Mouse (Mus musculus) layer of hippocampus, adult 9-10 months (tissue): ENCODE results near the gene Akap7.
A peak's percentile ranks its signal among the peaks of the same experiment; 100 is the strongest.
"Not testable (repeated sequence)": the region's sequence is repeated elsewhere in the genome, so short reads cannot be mapped to it uniquely, and the experiment has no call there.

Experiments used
- DNase-seq: peaks from one replicate; pipeline ENCODE4 v3.0.0; 2022; ENCODE audit warnings: low spot score

Akap7 gene

DNA sequence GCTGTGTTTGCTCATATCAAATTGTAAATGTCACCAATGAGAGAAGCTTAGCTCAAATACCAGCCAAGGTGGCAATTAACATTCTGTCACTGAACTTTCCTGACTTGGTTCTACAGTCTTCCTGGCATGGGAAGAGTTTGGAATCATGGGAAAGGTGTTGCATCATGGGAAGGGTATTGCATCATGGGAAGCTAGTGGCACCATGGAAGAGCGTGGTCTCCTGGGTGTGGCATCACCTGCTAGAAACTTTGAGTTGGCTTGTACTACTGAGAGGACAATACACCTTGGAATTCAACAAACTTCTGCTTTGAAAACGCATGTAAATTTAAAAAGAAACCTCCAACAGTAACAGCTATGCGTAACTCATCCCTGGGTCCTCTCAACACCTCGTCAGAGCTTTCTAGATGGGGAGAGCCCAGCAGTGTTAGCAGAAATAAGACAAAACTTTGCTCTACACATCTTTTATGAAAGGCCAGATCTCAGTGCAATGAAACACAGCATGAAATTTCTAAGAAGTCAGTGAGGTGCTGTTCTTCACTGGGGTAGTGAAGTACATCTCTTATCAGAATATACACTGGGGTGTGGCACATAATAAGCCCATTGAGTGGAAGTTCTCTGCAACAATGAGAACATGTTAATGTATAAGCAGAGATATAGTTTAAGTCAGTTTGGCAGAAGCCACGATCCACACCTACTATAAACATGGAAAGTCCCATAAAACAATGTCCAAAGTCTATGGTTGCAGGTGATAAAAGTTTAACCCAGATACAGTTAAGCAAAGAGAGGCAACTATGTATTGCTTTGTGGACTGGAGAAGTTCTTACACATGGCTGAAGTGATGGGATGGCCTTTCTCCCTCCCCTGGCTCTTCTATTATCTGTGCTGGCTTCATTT, 115.2 kb downstream of the Akap7 start:
- DNase-seq: no peak

DNA sequence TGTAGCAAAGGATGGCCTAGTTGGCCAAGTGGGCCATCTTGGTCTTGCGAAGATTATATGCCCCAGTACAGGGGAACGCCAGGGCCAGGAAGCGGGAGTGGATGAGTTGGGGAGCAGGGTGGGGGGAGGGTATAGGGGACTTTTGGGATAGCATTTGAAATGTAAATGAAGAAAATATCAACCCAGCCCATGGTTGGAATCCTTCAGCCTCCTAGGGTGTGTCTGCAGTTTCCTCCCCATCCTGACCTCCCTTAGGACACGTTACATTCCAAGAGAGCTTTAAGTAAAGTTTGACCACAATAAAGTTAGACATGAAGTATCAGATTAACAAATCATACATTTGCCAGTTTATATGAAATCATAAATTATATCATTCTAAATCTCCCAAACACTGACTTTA, 116.5 kb downstream of the Akap7 start:
- no peak for DNase-seq

DNA sequence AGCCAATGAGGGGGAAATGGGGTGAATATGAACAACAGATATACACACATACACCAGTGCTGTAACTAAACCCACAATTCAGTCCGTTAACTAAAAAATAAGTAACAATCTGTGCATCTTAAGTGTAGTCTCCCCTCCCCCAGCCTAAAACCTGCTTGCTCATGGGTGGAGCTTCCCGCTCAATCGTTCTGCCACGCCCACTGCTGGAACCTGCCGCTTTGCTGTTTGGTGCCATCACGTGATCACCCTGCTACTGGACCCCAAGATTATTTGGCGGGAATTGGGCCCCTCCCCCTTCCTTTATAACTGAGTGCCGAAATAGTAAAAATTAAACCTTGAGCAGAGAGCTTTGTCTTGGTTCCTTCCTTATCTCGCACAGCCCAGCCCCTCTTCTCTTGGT, 121.4 kb downstream of the Akap7 start:
- DNase-seq: not testable (repeated sequence)

DNA sequence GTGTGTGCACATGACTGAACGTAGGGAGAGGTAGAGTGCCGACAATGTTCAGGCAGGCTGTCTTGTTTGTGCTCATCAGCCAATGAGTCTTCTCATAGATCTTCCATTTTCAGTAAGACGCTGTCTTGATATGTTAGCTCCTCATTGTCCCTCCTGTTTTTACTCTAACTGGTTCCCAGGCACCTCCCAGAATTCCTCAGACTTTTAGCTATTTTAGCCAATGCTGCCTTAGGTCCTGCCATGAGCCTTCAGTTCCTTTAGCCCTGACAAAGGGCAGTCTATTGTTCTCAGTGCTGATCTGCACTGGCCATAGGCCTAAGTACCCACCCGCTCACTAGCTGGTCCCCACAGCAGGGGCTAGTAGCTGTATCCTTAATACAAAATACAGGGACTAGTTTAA, 122.0 kb downstream of the Akap7 start:
- no peak for DNase-seq

DNA sequence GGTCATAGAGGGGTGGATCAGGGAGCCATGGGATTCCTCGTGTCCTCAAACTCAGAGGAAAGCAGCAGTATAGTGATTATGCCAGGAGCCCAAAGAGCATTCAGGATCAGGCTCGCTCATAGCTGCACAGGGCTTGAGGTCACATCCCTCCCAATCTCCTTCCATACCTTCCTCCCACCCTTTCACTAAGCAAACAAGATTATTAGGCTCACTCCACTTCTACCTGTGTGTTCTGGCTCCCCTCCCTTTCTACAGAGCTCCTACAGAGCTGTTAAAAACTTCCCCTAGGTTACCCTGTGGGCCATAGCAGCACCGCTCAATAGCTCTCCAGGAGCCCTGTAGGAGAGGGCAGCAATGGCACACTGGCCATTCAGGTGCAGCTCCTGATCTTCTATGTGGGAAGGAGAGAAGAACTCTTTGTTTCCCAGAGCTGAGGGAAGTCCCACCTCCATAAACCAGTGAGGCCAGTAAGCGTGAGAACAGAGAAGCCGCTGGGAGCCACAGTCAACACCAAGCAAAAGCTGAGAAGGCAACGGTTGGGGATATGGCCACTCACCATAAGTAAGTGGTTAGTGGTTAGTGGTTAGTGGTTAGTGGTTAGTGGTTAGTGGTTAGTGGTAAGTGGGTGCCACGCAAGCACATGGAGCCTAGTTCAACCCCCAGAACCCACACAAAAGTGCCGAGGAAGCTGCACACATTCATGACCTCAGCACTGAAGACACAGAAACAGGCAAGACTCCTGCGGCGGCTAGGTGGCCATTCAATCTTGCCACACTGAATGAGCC, 122.7 kb downstream of the Akap7 start:
- DNase-seq: no peak

DNA sequence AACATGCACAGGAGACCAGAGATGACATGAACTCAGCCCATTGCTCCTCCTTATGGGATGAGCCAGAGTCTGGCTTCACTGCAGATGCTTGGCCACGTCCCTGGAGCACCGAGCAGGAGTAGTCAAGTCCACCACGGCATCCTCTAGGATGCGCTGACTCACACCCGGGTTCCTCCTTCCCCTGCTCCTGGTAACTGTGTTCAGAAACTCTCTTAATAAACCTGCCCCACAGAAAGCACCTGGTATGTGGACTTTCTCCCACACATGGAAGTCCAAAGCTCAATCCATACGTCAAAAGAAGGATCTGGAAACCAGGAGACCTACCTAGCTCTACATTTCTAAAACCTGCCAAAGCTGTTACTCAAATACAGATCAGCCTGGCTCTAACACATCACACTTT, 124.4 kb downstream of the Akap7 start:
- no peak for DNase-seq

DNA sequence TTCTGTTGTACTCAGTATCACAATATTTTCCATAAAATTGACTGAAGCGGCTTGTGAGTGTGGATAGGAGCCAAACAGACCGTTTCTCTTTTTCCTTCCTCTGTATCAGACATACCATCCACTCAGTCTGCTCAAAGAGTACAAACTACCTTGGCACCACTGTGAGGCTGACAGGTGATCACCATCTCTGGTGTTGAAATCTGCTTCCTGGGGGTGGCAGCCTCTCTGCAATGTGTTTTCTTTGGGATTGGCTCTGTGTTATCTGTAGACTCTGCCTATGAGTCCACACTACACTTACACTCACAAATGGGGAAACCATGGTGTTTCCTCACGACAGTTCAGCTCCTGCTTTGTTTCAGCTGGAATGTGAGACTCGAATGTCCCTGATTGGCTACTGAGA, 128.6 kb downstream of the Akap7 start:
- DNase-seq: no peak

DNA sequence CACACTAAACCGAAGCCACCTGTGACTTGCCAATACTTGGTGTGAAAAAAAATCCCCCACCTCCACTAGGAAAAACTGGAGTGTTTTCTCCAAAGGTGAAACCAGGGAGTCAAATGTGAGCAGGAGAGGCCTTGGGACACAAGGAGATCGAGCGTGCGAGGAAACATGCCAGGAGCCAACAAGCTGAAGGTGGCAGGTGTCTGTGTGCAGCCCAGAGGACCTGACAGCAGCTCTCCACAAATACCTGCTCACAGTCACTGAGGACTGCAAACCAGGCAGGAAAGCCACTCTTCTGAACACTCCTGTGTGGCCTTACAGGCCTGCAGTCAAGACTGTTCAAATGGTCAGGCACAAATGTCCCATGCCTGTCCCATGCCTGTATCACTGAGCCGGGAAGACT, 130.4 kb downstream of the Akap7 start:
- DNase-seq: no peak

DNA sequence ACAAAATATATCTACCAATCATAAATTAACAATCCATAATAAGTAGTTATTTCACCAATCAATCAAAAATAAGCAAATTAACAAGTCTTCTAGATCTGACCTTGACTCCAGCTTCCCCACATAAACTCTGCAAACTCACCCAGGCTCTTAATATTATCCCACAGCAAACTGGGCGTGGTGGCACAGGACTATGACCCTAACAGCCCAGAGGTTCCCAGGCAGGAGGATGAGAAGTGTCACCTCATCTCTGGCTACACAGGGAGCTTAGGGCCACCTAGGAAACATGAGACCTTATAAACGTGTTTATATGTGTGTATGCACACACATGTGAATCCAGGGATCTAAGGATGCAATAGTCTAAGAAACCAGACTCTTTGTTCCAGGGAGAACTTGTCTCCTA, 132.8 kb downstream of the Akap7 start:
- no peak for DNase-seq

DNA sequence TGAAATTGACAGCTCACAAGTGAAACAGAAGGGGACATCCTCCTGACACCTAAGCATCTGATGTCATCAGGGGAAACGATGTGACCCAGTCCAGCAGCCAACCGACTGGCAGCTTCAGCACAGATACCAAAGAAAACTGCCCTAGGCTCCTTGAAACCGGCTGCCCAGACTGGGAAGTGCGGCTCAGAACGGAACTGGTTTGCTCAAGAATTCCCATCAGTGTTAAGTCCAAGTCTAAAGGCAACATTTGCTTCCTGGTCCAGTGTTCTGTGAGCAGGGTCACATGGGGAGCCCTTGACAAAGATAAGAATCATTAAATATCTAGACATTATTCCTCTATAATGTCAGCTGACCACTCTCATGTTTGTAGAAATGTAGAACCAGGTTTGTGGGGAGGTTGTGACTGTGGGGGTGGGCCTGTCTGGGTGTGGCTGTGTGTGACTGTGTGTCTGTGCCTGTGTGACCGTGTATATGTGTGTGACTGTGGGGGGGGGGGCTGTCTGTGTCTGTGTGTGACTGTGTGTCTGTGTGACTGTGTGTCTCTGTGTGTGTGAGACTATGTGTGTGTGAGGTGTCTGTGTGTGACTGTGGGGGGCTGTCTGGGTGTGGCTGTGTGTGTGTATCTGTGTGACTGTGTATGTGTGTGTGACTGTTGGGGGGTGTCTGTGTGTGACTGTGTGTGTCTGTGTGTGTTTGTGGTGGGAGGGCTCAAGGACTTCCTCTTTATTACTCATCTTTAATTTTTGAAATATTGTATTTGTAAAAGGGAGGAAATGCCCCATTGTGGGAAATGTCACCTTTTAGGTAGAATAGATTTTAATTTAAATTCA, 140.1 kb downstream of the Akap7 start:
- no peak for DNase-seq

DNA sequence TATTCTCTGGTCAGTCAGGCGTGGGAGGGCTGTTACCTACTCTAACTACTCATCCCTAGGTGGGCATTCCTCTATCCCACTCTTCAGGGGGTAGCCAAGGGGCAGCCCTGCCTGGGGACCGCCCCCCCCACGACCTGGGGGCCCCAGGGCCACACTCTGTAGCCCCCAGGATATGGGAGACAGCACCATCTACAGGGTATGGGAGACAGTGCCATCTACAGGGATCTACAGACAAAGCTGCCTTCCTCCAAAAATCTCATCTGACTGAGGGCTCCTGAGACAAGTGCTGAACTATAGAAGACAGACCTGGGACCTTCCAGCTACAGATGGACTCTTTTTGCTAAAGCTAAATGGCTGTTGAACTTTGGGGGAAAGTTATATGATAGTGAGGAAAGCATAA, 144.2 kb downstream of the Akap7 start:
- not testable (repeated sequence) for DNase-seq

DNA sequence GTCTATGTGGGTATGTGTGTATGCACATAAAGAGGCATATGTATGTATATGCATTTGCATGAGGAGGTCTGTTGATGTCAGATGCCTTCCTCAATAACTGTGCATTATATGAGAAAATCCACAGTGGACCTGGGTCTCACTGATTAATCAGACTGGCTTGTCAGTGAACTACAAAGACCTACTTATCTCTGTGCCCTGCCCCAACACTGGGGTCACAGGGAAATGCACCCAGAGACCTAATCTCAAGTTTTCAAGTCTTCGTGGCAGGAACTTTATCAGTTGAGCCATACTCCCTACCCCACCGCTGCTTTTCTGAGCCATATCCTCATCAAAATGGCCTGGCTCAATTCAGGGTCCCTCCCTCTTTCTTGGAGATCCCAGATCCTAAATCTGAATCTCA, 146.0 kb downstream of the Akap7 start:
- DNase-seq: no peak

DNA sequence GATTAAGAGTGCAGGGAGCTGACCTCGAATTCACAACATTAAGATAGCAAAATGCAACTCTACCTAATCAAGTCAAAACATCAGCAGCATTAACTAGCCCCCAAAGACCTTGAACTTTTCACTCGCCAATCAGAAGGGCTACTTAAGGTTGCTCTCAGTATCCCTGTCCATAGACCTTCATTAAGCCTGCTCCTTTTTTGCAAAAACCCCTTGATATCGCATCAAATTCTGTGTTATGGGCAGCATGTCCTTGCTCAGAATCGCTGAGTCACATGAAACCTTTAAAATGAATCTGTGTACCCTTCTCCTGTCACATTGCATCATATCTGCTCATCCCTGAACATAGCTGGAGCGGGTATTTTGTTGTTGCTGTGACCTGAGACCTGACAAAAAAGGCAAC, 149.0 kb downstream of the Akap7 start:
- no peak for DNase-seq

DNA sequence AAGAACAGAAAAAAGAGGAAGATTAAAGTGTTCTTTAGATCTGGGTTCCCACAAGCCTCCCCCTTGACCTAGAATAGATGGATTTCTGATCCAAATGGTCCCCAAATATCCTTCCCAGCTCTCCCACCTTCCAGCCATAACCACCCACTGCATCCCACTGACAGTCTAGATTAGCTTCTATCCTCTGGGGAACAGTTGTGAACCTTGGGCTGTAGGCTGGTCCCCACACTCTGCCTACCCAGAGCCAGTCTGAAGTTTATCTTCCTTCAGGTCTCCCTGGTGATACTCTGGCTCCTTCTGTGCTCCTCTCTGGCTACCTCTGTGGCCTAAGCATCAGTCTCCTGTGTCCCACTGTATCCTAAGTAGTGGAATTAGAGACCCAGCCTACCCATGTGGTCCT, 150.3 kb downstream of the Akap7 start:
- DNase-seq: no peak

DNA sequence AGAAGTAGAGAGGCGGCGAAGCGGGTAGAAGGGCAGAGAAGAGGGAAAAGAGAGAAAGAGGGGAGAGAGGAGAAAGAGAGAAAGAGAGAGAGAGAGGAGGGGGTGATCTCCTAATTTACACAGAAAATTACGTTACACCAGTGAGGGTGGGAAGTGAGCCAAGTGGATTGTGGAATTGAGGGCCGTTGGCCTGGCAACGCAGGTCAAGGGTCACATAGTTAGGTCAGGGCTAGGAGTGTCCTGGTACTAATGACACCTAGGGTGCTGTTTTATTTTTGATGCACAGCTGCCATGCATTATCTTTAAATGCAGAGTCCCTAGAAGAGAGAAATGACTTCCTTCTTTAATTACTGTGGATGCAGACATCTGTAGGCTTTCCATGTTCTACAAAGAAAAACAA, 153.4 kb downstream of the Akap7 start:
- no peak for DNase-seq

DNA sequence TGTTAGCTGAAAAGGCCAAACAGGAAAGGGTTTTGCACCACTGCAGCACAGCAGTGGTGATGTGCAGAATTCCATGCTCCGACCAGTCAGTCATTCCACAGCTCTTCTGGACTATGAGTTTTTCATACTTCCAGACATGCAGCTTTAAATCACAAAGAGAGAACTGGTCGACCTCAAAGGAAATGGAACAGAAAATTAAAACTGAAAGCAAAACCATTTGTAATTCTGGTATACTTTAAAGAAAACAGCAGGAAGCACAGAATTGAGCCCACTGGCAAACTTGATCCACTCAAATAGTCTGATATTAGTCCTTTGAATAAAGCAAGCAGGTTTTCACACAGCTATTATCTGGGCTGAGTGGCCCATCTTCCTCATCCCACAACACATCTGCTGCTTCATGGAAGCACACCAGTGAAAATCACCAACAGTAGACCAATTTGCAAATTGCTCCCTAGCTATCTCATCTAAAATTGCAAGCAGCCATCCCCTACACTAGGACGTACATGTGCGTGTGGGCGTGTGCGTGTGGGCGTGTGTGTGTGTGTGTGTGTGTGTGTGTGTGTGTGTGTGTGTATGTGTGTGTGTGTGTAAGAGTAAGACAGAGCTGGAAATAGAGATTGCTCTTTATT, 156.4 kb downstream of the Akap7 start:
- peak; percentile 58 for DNase-seq

DNA sequence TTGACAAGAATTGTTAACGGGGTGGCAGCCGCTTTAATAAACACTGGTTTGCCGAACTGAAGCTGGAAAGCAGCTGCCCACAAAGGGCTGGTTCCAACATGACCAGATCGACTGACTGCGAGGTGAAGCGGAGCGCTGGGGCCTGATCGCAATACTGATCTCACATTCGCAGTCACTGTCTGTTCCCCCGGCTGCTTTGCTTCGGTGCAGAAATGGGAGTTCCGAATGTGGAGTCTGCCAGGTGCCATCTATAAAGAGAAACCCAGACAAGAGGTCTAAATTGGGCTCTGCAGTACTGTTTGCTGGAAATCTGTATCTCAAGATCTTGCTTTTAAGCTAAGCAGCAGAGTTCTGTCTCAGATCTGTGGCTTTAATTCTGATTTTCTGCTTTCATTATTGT, 161.8 kb downstream of the Akap7 start:
- DNase-seq: peak; percentile 24

DNA sequence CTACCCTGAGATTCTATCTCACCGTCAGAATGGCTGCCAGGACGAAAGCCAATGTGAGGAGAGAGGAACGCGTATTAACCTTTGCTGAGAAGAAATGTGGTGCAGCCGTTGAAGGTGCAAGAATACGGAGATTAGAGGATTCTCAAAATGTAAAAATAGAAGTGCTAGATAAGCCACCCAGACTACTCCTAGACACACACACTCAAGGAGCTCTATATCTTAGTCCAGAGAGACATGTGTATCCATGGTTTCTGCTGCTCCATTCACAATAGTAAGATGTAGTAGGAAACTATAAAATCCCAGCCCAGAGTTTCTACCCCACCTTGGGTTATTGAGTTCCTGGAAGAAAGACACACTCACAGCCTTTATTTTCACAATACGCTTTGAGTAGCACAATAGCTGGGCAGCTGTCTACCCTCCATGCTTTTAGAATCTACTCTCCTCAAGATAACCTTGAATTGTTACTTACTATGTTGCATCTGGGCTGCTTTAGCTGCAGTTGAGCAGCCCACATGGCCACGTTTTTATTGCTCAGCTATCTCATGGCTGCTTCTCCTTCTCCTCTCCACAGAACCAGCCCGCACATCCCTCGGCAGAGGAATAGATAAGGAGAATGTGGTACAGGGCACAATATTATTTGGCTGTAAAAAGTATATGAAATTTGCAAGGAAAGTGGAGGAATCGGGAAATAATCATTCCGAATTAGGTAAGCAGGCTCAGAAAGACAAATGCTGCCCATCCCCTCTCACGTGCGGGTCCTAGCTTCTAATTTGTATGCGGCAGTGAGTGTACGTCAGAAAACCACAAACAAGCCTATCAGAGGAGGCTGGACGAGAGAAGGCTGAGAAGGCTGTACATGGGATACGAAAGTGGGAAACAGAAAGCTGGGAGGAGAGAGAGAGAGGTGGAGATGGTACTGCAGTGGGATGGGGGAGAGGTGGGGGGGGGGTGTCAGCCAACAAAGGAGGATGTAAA, 162.6 kb downstream of the Akap7 start:
- DNase-seq: no peak

DNA sequence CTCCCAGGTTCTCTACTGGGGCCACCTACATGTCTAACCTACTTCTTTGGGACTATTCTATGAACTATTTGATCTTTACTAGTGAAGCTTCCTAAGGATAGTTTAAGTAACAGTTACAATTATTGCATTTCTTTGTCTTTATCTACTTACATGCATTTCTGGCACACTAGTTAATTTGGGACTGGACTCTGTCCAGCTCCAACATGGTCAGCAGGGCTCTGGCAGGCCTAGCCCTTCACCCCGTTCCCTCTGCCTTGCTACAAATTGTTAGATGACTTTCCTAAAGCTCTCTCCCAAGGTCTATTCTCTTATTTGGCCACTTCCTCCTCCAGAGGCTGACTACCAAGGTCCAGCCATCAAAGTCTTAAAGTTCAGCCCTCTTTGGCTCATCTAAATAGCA, 165.9 kb downstream of the Akap7 start:
- no peak for DNase-seq

DNA sequence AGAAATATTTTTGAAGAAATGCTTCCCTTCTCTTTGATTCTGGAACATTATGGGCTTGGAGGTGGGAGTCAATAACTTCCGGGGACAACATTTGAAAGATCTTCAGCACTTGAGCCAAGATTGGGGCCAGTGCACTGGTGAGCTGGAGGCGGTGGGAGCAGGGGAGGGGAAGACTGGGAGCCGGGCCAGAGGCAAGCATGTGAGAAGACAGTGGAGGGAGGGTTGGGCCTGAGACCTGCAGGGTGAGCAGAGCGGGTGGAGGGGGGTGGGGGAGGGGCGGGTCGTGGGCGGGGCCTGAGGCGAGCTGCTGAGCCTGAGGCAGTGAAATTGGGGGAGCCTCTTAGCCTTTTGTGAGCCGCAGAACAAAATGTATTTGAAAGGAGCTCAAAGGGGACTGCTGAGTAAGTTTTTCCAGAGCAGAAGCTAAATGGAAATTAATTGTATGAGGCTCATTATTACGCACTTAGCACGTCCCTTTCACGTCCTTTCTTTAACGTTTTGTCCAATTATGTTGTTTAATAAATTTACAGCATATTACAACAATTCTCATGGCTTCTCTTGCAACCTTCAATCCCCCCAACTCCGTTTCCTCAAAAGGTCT, 167.4 kb downstream of the Akap7 start:
- no peak for DNase-seq
